Mouse (Mus musculus): ENCODE data around the gene Gm20422.
"Not testable (repeated sequence)": the region's sequence is repeated elsewhere in the genome, so short reads cannot be mapped to it uniquely, and the experiment has no call there.

The Gm20422 gene

DNA sequence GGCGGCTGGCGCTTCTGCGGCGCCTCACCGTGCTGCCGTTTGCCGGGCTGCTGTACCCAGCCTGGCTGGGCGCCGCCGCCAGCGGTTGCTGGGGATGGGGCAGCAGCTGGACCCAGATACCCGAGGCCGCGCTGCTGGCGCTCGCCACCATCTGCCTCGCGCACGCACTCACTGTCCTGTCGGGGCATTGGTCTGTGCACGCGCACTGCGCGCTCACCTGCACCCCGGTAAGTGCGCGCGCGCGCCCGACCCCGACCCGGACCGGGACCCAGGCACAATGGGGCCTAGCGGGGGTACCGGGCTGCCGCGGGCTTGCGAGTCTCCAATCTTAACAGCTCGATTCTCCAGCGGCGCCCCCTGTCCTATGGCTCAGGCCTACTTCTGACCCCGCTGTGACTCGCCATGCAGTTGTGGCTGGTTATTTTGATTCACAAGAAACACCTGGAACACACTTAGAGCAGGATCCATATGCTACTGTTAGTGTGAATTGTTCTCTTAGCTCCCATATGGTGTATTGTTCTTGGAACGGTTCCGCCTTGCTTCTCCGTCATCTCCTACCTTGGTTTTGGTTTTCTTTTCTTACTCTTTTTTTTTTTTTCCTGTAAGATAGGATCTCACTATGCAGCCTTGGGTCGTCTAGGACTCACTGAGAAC lies 16.9 kb upstream of the Gm20422 start:
- DNase-seq = no peak

DNA sequence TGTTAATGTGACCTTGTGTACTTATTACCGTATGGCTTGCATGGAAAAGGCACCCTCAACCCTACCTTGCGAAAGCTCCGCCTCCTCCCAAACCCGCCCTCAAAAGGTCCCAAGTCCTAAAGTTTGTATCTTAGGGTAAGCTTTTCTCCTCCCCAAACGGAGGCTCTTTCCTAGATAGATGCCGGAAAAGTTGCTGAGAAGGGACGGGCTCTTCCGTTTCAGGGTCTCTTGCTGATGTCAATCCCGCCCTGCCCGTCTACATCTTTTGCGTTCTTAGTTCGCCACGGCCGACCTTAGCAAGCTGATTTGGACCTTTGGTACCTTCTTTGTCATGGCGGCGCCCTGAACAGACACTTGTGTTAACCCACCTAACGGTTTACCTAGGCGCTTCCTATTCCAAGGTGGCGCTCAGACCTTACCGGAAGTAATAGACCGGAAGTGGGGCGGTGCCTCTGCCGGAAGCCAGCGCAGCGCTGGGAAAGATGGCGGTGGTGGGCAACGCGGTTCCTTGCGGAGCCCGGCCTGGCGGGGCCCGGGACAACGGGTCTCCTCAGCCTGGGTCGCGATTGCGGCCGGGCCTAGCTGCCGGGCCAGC lies 16.2 kb upstream of the Gm20422 start, which contains the start of the genes Atp13a1 and Zfp866:
Atp13a1 (plus strand) TSS at position 391 of the 595 bp plus-strand sequence.
Zfp866 (minus strand) TSS at position 406 of the 595 bp plus-strand sequence.
- DNase-seq = peak; percentile 86

DNA sequence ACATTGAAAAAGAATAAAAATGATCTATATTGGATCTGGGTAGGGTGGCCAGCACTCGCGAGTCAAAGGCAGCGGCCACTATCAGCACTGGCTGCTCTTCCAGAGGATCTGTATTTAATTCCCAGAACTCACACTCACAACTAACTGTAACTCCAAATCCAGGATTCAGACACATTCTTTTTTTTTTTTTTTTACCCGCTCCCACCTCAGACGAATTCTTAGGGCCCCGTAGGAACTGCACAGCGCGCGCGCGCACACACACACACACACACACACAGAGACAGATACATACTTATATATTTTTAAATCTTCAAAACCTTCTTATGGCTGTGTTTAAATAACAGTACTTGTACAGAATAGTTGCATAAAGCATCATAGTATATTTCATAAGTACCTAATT lies 15.7 kb upstream of the Gm20422 start:
- DNase-seq = no peak

DNA sequence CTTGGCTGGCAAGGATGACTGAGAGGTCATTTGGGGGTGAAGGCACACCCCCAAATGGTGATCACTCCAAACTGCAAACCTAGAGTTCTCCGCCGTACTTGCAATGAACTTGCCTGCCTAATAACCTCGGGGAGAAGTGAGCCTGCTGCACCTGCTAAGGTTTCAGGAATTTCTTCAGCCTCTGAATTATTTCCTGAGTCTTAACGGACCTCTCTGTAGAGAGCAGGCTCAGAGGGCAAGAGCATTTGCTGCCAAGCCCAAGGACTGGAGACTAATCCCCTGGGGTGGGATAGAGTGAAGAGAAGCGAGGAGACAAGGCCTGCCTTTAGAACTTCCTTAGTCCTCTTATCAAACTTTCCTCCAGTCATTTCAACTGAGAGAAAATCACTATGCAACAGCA lies 15.0 kb upstream of the Gm20422 start:
- DNase-seq = no peak

DNA sequence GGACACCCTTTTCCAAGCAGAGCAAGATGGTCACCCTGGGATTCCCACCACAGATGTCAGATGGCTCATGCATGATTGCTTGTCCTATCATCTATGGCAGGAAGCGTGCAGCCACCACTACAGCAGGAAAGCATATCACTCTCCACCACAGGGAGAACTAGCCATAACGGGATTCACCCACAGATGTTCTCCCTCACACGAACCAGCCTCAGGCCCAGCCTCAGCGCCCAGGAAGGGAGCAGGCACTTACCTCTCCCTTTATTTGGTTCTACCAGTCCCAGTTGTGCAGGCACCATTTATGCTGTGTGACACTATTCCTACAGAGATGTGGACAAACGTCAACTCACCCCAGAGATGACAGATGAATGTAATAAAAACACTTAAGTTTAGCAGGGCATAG lies 14.4 kb upstream of the Gm20422 start:
- no peak for DNase-seq

DNA sequence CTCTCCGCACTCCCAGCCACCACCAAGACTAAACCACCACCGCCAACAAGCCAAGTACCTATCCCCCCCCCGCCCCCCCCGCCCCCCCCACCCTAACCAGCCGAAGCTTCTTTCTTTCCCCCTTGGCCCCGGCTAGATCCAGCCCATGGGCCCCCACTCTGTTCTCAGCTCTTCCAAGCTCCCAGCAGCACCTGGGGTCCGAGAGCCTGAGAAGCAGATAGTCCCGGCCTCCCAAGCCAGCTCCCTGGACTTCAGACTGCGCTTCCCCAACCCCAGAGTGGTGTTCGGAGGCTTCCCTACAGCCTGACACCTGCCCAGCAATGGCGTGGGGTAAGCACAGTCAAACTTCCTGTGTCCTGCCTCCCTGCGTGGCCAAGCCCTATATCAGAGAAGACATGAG lies 2.4 kb upstream of the Gm20422 start:
- no peak for DNase-seq

DNA sequence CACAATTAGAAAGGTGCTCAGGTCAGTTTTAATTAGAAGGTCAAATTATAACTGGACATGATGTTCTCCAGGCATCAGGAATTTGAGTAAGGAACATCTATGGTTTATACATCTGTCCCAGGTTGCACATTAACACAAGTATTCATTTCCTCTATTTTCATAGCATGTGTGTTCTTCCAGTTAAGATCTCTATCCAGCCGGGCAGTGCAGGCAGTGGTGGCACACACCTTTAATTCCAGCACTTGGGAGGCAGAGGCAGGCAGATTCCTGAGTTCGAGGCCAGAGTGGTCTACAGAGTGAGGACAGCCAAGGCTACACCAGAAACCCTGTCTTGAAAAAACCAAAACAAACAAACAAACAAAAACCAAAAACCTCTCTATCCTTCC lies 456 bp upstream of the Gm20422 start:
- no peak for DNase-seq

DNA sequence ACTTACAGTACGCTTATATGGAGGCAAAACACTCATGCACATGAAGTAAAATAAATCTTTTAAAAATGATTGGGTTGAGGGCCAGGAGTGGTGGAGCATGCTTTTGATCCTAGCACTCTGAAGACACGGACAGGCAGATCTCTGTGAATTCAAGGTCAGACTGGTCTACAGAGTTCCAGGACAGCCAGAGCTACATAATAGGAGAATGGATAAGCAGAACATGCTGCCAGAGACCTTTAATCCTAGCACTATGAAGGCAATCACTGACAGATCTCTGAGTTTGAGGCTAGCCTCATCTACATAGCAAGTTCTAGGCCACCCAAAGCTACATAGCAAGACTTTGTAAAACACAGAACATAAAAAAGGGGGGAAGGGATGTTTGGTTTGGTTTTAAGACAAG lies 2.6 kb downstream of the Gm20422 start:
- DNase-seq = no peak

DNA sequence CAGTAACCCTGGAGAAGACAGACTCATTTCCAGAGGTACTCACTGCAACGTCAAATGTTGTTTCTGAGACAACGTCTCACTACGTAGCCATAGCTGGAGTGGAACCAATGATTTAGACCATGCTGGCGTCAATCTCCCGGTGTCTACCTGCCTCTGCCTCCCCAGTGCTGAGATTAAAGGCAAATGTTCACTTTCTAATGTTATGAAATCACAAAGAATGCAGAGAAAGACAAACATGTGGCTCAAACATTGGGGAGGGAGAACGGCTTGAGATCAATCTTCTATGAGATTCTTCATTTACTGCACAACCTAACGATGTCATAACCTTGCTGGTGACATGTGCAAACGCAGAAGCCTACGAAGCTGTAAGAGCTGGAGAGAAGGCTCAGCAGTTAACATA lies 3.5 kb downstream of the Gm20422 start:
- no peak for DNase-seq

DNA sequence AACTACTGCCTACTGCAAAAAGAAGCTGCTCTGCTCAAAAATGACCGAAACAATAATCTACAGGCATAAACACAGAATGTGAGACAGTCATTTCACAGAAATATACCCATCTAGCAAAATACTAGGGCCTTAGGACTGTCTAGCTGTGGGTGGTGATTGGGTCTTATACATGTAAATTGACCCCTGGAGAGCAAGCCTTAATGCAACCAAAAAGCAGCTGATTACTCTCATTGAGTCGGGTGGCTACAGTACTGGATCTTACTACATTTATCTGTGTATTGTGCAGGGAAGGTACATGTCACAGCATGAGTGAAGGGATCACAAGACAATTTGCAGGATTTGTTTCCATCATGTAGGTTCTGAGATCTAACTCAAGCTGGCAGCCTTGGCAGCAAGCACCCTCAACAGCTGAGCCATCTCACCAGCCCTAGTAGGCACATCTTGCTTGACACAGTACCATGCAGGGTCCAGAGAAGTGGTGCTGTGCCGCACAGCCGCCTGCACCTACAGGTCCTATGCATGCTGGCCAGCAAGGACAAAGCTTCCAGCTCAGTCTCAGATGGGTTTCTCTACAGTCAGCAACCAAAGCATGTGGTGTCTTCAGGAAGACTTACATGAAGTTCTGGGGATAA lies 12.8 kb downstream of the Gm20422 start:
- no peak for DNase-seq

DNA sequence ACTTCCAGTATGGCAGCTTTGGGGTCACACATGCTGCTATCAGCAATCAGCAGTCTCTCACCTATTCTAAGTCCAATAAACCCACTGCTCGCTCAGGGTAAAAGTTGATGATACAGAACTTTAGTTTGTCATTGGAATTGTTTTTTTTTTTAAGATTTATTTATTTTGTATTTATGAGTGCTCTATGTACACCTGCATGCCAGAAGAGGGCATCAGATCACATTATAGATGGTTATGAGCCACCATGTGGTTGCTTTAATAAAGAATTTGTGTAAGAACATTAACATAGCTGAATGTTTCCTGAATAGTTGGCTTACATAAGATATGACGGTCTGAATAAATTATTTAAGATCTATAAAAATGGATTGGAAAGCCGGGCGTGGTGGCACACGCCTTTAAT lies 16.4 kb downstream of the Gm20422 start:
- DNase-seq = no peak

DNA sequence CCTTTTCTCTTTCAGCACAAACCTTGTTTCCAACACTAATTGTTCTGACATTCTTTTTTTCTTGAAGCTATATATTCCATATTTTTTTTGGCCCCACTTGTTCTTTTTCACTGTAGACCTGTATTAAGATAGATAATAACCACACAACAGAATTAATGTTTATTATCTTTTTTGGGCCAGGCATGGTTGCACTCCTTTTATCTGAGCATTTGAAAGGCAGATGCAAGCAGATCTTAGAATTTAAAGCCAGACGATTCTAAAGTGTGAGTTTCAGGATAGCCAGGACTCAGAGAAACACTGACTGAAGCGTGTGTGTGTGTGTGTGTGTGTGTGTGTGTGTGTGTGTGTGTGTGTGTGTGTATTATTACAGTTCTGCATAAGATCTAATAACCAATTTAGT lies 22.2 kb downstream of the Gm20422 start:
- DNase-seq = no peak

DNA sequence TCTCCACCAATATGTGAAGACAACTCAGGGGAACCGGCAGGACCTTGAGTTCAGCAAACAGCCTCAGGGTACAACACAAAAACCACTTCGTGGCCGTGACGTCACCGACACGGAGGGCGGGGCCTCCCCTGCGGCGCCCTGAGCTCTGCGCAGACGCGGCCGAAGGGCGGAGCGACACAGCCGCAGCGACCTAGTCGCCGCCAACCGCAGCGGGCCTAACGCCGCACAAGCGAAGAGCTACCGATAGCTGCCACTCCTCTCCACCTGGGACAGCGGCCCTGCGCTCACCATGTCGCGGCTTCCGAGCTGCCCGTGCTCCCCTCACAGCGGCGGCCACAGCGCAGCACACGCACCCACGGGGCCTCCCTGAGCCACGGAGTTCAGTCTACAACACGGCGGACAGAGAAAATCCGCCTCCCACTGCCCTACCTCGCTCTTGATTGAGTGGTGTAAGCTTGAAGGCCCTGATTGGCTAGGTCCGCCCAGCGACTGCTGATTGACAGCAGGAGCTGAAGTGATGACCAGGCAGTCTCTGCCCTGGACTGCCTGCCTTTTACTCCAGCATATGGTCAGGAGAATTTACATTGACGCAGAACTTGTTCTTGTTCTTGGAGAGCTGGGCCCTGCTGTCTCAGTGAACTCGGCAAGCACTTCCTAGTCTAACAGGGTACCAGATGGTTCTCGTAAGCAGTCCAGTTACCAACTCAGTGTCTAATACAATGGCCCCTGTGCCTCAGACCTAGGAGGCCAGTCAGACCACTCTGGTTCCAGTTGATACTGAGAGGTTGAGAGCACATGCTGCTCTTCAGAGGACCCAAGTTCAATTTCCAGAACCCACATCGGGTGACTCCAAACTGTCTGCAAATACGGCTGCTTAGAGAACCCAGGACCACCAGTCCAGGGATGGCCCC lies 24.9 kb downstream of the Gm20422 start, which contains the start of gene Zfp963:
Zfp963 (minus strand) TSS at position 427 of the 911 bp plus-strand sequence.
- peak; percentile 97 for DNase-seq

DNA sequence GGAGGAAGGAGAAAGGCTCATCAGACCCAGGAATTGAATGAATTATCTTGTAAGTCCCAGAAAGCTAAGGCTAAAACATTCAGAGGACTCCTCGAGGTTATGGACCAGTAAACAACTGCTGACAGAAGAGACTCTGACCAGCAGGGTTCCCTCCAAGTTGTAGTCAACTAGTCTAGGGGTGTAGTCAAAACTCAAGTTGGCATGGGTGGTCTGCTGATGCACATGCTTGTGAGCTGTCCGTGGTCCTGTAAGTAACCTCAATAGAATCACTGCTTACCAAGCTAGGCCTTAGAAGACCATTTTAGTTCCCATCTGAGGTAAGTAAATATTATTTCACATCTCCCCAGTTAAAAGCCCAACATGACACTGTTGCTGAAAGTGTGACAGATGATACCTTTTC lies 33.5 kb downstream of the Gm20422 start:
- no peak for DNase-seq

DNA sequence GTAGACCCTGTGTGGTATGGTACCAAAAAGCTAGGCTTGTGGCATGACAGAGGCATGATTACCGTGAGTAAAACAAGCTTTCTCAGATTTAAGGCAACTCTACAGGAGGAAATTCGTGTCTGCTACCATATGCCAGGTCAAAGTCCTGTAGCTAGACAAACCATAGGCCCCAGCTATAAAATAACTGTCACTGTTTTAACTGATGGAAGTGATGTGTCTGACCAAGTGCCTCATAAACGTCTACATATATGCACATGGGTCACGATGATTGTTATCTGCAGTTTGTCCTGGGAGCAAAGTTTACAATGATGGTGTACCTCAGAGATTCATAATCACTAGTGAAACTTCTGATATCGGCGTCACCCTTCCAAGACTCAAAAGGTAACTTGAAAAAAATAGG lies 33.9 kb downstream of the Gm20422 start:
- no peak for DNase-seq

DNA sequence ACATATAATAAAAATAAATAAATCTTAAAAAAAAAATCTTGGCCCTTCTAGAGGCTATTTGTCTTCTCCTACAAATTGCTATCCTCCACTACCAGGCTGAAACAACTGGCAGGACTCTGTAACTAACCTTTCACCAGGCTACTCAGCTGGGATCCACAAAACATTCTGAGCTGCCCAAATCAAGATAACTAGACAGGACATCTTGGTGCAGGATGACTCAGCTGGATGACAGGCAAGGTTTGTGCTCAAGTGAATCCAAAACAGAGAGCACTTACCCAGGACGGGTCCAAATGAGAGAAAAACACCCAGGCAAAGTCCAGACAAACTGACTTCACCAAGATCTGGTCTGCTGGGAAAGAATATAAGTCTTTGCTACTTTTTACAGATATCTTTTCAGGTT lies 39.2 kb downstream of the Gm20422 start:
- no peak for DNase-seq

DNA sequence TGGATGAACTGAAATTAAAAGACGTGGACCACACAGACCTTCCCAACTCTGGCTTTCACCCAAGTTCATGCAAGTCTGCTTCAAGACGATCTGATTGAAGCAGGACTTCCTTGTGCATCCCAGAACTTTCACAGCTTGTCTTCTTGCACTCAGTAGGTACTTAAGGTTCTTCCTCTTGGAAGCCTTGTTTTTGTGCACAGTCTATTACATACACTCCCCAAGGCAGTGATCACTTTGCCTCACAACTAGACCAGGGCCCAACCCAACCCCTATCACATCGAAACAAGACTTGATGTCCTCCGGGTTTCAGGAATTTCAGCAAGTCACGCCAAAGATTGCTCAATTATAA lies 57.5 kb downstream of the Gm20422 start:
- no peak for DNase-seq

DNA sequence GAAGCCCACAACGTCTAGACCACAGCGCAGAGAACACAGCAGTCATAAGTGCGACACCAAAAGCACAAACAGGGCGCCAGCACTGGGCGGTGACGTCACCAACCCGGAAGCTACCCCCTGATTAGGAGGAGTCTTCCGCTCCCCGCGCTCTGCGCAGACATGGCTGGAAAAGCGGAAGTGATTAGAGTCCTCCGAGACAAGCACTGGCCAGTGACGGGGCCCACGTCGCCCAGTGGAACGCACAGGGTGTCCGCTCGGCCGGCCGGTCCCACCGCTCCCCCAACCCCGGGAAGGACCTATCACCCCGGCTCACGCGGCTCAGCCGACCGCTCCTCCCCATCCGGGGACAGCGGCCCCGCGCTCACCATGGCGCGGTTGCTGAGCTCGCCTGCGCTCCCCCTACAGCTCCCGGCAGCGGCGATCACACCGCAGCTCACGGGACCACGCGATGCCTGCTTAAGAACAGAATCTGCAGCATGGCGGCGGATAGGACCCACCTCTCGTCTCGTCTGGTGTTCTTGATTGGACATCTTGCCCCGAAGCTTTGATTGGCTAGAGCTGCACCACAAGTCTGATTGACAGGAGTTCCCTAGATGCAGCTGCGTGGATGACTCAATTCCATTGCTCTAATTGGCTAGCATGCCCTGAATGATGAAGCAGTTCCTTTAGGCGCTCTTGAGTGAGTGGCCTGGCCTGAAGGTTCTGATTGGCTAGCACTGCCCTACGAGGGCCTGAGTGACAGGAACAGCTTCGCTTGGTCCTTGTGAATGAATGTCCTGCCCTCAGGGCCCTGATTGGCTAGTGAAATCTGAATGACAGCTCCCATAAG lies 58.1 kb downstream of the Gm20422 start:
- peak; percentile 93 for DNase-seq

DNA sequence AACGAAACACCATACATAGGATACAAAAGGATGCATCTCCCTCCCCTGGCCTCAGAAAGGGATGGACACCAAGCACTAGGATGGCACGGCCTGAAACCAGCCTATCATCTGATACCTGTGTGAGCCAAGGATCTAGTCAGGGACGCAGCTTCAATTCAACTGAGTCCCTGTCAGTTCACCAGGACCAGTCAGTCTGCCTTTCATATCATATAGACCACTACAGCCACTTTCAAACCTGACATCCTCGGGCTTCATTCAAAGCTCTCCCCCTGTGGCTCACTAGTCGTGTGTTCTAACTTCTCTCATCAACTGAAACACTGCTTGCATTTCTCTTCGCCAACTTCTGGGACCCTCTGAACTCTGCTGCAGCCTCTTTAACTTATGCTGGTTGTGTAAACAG lies 59.3 kb downstream of the Gm20422 start:
- no peak for DNase-seq

DNA sequence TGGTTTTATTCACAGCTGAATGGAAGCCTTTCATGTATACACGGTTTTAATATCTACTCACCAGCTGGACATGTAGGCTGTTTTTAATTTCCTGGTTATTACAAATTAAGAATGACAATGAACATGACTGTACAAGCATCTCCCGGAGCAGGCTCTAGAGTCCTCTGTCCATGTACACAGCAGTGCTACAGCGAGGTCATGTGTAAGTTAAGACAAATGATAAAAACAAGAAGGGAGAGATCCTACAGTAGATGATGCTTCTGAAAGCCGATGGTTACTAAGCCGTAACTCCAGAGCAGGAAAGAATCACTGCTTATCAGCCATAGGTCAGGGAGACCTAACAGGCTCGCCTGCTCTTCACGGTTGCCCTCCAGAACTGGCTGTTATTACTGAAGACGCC lies 61.2 kb downstream of the Gm20422 start:
- DNase-seq = no peak

DNA sequence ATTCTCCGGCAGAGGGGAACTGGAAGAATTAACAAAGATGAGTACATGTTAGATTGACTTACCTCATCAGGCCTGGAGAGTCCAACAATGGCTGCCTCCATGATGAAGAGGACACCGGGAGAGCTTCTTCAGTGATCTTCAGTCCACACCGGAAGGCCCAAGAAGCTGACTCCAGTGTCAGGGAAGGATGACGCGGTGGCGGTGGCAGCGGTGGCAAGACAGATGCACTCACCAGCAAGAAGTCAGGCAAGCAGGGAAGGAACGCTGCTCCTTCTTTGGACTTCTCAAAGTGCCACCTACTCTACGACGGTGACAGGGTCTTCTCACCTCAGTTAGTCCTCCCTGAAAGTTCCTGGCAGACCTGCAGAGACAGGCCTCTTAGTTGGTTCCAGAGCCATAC lies 64.1 kb downstream of the Gm20422 start, which contains the start of gene Zfp869:
Zfp869 (minus strand) TSS at position 101 of the 400 bp plus-strand sequence.
- not testable (repeated sequence) for DNase-seq

DNA sequence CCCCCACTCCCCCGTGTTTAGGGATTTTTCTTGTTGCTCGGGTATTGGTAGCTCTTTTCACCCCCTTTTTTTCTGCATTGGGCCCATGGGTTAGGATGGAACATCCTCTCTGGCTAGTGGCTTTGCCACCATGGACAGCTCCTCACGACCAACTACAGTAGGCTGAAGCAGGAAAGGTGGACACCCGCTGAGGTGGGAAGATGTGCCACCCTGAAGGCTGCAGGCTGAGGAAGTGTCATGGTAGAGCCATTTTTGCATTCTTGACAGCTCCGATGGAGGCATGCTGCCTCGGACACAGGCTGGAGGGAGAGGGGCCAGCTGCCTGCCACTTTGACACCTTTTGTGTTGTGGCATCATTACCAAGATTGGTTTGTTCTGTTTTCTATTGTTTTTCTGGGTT lies 72.9 kb downstream of the Gm20422 start:
- DNase-seq = no peak

Measured in cerebellum, adult 8-10 months (tissue).